ENCODE assay signal across 1 mouse cellular context in genomic region chr17:56278340-56278739, GRCm38 (mm10).
A peak's percentile ranks its signal among the peaks of the same experiment; 100 is the strongest.
TF ChIP-seq lines count a peak whose summit lies in the region.

No protein-coding gene starts in this region.

TF ChIP-seq in CH12.LX, 34 proteins besides CTCF, POLR2A, EP300 and RAD21:
- TF ChIP-seq IRF4 (IDR thresholded peaks at IDR 0.05; ENCODE audit: low read depth, low read length): peak; percentile 55; the same call in 1 of the 2 replicates
- no peak for TF ChIP-seq SMC3 (IDR thresholded peaks at IDR 0.05; ENCODE audit: low read depth, low read length)
- TF ChIP-seq JUND (conservative IDR thresholded peaks at IDR 0.05; ENCODE audit: low read depth, low read length): 0 out of 2 replicates have a peak, but pooled peaks have one; percentile 31
- TF ChIP-seq MXI1 (IDR thresholded peaks at IDR 0.05; ENCODE audit: low read depth, low read length): no peak
- 0 out of 2 replicates have a peak, but pooled peaks have one; percentile 48 for TF ChIP-seq RCOR1 (conservative IDR thresholded peaks at IDR 0.05; ENCODE audit: low read depth, low read length)
- no peak for TF ChIP-seq TBP (conservative IDR thresholded peaks at IDR 0.05; ENCODE audit: low read depth, low read length)
- TF ChIP-seq PAX5 (IDR thresholded peaks at IDR 0.05; ENCODE audit: low read length): no peak
